Mouse (Mus musculus): ENCODE results near the gene Ank2.

DNA sequence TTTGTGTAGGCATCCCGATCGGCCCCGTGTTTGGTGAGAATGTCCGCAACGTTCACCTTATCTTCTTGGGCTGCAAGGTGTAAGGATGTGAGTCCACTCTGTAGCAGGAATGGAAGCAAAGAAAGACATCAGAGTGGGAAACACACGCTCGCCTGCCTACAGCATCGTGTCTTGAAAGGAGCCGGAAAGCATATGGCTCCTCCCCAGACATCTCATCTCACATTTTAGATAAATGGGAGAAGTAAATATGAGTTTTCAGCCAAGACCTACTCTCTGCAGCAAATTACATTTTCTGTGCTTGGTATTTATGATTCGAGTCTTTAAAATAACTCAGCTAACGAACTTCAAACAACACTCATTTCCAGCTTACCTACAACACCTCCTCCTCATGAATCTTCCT lies 495.2 kb downstream of the Ank2 start:
- TF ChIP-seq CTCF (IDR thresholded peaks at IDR 0.05; ENCODE audit: borderline replicate concordance, control insufficient read depth, extremely low read depth, insufficient read depth, low read length, poor library complexity) (no peak), POLR2A (IDR thresholded peaks at IDR 0.05; ENCODE audit: control insufficient read depth, extremely low read depth, insufficient read depth, low read length, poor library complexity) (no peak)

Measured in thymus, adult 2 months (tissue).